Mouse (Mus musculus) C2C12 (cell line): ENCODE data around the gene Adgrf5. TPM values are rescaled to one million over a fixed set of nuclear protein-coding genes. Genes with fewer than 3 reads are reported as not detected.
"Not testable (repeated sequence)": the region's sequence is repeated elsewhere in the genome, so short reads cannot be mapped to it uniquely, and the experiment has no call there.

Experiments used
- H3K27me3 ChIP-seq: one replicate; pipeline ENCODE4 v1.6.1; 2011; ENCODE audit not compliant: control insufficient read depth, insufficient read depth, insufficient read length
- H3K36me3 ChIP-seq: one replicate; pipeline ENCODE4 v1.6.1; 2011; ENCODE audit not compliant: control insufficient read depth, insufficient read depth
- H3K4me3 ChIP-seq: one replicate; pipeline ENCODE4 v1.5.1; 2011; ENCODE audit warnings: mild to moderate bottlenecking, control low read depth; ENCODE audit not compliant: poor library complexity, insufficient read depth, severe bottlenecking
- H3K79me2 ChIP-seq: one replicate; pipeline ENCODE4 v1.6.1; 2011; ENCODE audit not compliant: control insufficient read depth, insufficient read depth
- H3K79me3 ChIP-seq: one replicate; pipeline ENCODE4 v1.6.1; 2011; ENCODE audit warnings: low read depth, control low read depth
- H3ac ChIP-seq: one replicate; pipeline ENCODE3; 2011; ENCODE audit warnings: low read depth; ENCODE audit not compliant: control insufficient read depth, insufficient read length
- CEBPB ChIP-seq: IDR thresholded peaks from one replicate; pipeline ENCODE4 v1.6.1; 2011; ENCODE audit warnings: low read depth, mild to moderate bottlenecking, control low read depth, moderate library complexity
- CTCF ChIP-seq: IDR thresholded peaks from one replicate; pipeline ENCODE4 v1.5.1; 2011; ENCODE audit not compliant: control insufficient read depth, insufficient read depth, insufficient read length
- FOSL1 ChIP-seq: IDR thresholded peaks from one replicate; pipeline ENCODE4 v1.8.0; 2011; ENCODE audit warnings: mild to moderate bottlenecking, low read length; ENCODE audit not compliant: poor library complexity, insufficient read depth, severe bottlenecking
- MAX ChIP-seq: IDR thresholded peaks from one replicate; pipeline ENCODE4 v1.6.1; 2011; ENCODE audit warnings: mild to moderate bottlenecking, control low read depth
- MYOD1 ChIP-seq: IDR thresholded peaks from one replicate; pipeline ENCODE4 v1.6.1; 2011; ENCODE audit warnings: low read depth; ENCODE audit not compliant: control insufficient read depth, insufficient read length
- MYOG ChIP-seq: IDR thresholded peaks from one replicate; pipeline ENCODE4 v1.6.1; 2011; ENCODE audit not compliant: control insufficient read depth, insufficient read length; ENCODE audit errors: extremely low read depth
- USF1 ChIP-seq: IDR thresholded peaks from one replicate; pipeline ENCODE4 v1.6.1; 2011; ENCODE audit warnings: low read depth, mild to moderate bottlenecking, control low read depth, moderate library complexity
- polyA plus RNA-seq: library from polyadenylated mRNA; unstranded; fragments of >200 nt; fragmentation: generic; extraction: Trizol; gene quantifications from one replicate; pipeline ENCODE4 v1.2.1, GENCODE M21; 2012; ENCODE audit warnings: missing spikeins

Adgrf5 gene
- polyA plus RNA-seq, 1 experiment, result 0.07 TPM

DNA sequence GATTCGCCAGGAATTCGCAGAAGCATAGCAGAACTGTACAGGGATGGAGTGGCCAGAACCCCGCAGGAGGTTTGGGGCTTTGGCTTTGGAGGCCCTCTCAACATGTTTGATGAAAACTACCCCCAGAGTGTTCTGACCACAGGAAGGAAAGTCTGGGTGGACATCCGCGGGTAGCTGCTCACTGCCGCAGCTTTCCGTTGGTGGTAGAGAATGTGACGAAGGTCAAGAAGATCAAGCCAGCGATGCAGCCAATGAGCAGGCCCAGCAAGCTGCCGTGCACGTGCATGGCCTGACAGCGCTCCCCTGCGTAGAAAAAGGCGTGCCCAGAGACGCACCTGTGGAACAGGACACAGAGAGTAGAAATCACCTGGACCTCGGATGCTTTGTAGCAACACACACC, 114.5 kb downstream of the Adgrf5 start:
- no peaks in the 10 kb centered on the region for H3K27me3 ChIP-seq
- no peaks in the 10 kb centered on the region for H3K79me2 ChIP-seq
- H3ac ChIP-seq, result no peak overlapping the region
- no peaks in the 10 kb centered on the region for H3K36me3 ChIP-seq
- H3K79me3 ChIP-seq, result no peaks in the 10 kb centered on the region
- H3K4me3 ChIP-seq, result no peak overlapping the region
- TF ChIP-seq FOSL1 (no peak), MYOG (no peak), MYOD1 (no peak), CEBPB (no peak), CTCF (no peak), USF1 (no peak), MAX (no peak)

DNA sequence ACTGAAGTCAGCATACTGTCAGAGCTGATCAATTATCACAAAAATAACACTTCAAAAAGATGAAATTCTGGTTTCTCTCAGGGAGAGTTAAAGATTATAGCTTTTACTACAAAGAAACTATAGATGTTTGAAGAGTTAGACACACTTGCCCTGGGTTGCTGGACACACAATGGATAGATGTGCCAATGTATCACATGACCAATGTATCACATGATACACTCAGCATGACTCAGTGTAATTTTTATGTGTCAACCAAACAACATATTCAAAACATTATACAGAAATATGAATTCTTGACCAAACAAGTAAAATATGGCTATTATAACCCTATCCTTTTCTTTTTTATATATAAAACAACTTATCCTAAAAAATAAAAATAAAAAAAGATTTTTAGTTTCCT, 117.4 kb downstream of the Adgrf5 start:
- Histone ChIP-seq H3K36me3 (no peaks in the 10 kb centered on the region), H3ac (no peak overlapping the region), H3K27me3 (no peaks in the 10 kb centered on the region), H3K79me2 (no peaks in the 10 kb centered on the region), H3K79me3 (no peaks in the 10 kb centered on the region), H3K4me3 (no peak overlapping the region)
- TF ChIP-seq USF1 (peak; percentile 74), MYOD1 (no peak), FOSL1 (no peak)

DNA sequence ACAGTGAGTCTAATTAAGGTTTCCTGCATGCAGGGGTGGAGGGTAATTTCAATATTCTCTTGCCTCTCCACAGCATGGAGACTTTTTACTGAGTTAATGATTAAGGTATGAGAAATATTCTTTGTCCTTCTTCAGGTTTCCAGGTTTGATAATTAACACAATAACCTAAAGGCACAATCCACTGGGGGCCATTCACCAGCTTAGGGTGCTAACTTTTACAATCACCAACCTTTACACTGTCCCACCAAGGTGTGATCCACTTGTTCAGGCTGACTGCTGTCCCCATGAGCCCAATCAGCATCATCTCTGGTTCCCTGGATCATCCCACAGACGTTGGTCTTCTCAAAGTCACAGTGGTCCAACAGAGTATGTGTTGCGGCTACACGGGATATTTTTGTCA, 125.7 kb downstream of the Adgrf5 start:
- no peak overlapping the region for H3ac ChIP-seq
- H3K27me3 ChIP-seq, result no peaks in the 10 kb centered on the region
- no peaks in the 10 kb centered on the region for H3K36me3 ChIP-seq
- H3K4me3 ChIP-seq, result no peak overlapping the region
- H3K79me2 ChIP-seq, result no peaks in the 10 kb centered on the region
- H3K79me3 ChIP-seq, result no peaks in the 10 kb centered on the region
- no peak for TF ChIP-seq MAX
- TF ChIP-seq FOSL1, result no peak
- TF ChIP-seq MYOG, result no peak
- no peak for TF ChIP-seq CEBPB
- TF ChIP-seq USF1, result no peak
- no peak for TF ChIP-seq MYOD1
- TF ChIP-seq CTCF, result no peak

DNA sequence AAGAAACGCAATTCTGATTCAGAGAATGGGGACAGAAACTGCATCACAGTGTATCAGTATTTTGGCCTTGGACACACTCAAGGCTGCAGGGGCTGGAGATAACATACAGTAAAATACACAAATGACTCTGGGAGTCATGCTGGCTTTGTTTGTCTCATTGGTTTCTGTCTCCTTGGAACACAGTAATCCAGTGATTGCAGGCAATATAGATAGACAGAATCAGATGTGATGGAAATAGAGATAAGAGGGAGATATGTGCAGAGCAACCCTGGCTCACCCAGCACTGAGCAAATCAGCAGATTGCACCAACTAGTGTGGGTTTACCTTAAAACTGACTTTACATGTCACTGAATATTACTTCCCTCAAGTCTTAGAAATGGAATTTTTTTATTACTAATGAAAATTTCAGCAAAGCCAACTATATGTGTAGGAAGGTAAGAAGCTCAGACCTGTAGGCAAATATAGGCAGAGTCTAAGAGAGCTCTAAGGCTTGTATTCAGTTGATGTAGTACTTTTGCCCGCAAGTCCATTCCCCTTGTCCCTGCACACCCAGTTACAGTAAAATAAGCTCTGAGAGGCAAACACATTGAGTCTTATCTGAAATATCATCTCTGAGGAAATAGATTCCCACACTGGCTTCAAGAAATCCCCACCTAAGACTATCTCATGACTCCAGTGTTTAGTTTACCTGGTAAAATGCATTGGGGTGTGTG, 128.3 kb downstream of the Adgrf5 start:
- Histone ChIP-seq H3K79me3 (no peaks in the 10 kb centered on the region), H3K79me2 (no peaks in the 10 kb centered on the region), H3K27me3 (no peaks in the 10 kb centered on the region), H3K4me3 (no peak overlapping the region), H3ac (no peak overlapping the region), H3K36me3 (no peaks in the 10 kb centered on the region)
- TF ChIP-seq MAX (no peak), CTCF (no peak), MYOG (no peak), MYOD1 (no peak)

DNA sequence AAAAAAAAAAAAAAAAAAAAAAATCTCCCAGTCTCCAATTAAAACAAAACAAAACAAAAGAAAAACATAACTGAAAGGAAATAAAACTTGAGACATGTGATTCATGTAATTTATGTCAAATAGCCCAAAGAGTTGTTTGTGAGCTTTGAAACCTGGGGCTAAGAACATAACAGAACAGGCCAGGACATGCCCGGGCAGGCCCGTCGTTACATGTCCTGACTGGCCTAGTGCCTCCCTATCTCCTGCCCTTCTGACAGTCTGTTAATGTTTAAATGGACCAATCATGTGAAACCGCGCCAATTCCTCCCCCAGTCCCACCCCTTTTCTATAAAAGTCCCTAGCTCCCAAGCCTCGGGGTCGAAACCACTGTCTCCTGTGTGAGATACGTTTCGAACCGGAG, 130.1 kb downstream of the Adgrf5 start:
- H3K36me3 ChIP-seq, H3K79me2 ChIP-seq, H3K4me3 ChIP-seq, H3ac ChIP-seq, H3K27me3 ChIP-seq, H3K79me3 ChIP-seq: not testable (repeated sequence)

DNA sequence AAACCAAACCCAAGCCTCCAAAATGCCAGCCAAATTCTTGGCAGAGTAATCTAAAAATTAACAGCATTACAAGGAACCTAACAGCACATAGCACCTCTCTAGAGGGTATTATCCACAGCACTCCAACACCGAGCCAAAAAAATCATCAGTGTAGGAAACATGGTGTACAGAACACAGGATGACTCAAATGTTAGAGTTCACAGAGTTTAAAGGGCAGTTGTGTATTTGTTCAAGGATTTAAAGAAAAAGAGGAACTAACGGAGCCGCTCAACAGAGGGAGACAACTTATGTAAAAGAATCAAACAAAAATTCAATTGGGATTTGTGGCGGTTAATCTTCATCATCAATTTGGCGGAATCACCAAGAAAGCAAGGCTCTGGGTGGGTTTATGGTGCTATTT, 135.3 kb downstream of the Adgrf5 start:
- TF ChIP-seq MAX, result no peak
- TF ChIP-seq MYOG, result no peak
- TF ChIP-seq CTCF, result no peak
- TF ChIP-seq USF1, result no peak
- Histone ChIP-seq H3K27me3 (no peaks in the 10 kb centered on the region), H3K36me3 (no peaks in the 10 kb centered on the region), H3ac (no peak overlapping the region), H3K4me3 (no peak overlapping the region), H3K79me2 (no peaks in the 10 kb centered on the region), H3K79me3 (no peaks in the 10 kb centered on the region)
